Mouse (Mus musculus): ENCODE results near the gene Olfr248.
A peak's percentile ranks its signal among the peaks of the same experiment; 100 is the strongest.
"Not testable (repeated sequence)": the region's sequence is repeated elsewhere in the genome, so short reads cannot be mapped to it uniquely, and the experiment has no call there.

Olfr248 gene

GRCm38 (mm10) chr1:174390746-174391145 lies at the start of gene Olfr248:
Olfr248 (plus strand) TSS chr1:174391046.
- no peak for DNase-seq

- not testable (repeated sequence) for DNase-seq
These were observed 37.2 kb upstream of the Olfr248 start for GRCm38 (mm10) chr1:174353636-174354035.

- DNase-seq = no peak
These were observed 36.2 kb upstream of the Olfr248 start for GRCm38 (mm10) chr1:174354640-174355039.

DNA sequence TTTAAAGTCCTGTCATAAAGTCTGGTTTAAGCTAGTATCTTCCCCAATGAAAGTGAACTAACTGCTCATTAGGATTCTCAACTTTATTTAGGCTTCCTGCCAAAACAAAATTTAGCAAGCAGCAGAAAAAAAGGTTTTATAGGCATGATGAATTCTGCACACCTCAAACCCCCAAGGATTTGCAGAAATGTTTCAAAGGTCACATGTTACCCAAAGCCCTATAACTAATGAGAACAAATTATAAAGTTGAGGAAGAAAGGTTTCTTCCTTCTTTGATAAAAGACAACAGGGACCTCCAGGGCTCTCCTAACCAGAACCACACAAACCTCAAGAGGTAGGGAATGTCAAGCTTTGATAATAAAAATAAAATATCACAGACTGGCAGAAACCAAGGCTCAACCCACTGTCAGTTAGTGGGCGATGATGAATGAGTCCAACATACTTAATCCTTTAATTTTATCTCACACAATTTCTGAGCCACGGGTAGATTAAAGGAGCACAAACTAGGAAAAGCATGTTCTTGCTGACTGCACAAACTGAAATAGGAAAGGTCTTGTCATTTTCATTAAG lies 25.9 kb upstream of the Olfr248 start, which contains the start of gene Olfr417:
Gene Olfr417 (plus strand): TSS at position 241 of the 570 bp plus-strand sequence.
- no peak for DNase-seq

DNA sequence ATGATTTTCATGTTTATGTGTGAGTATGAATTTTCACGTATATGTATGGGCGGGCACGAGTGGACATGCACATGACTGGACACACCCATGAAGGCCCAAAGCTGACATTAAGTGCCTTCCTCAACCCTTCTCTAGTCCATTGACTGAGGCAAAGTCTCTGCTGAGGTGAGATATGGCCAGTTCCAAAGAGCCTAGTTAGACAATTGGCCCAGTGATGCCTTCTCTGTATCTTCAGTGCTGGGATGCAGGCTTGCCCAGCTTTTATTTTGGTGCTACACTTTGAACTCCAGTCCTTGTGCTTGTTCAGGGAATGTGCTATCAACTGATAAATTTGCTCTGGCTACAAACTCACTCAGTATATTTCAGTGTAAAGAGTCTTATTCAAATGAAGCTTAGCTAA lies 17.0 kb upstream of the Olfr248 start:
- no peak for DNase-seq

DNA sequence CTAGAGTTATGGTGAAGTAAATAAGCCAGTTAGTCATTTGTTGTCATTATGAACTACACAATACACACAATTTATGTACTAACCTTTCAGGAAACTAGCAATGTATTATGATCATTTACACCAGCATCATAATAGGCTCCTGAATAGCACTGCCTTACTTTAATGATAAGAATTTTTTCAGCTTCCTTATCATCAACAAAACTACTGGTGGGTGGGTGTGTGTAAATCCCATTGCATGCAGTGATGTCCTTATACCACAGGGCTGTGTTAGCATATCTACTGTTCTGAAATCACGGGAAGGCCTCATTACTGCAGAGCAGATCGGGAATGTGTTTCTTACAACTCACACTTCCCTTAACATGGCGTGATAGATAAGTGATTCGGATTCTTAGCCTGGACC lies 32.1 kb downstream of the Olfr248 start:
- DNase-seq = no peak

- no peak for DNase-seq
These were observed 32.9 kb downstream of the Olfr248 start, which contains the start of gene Olfr414 for GRCm38 (mm10) chr1:174423764-174424163. Olfr414 (plus strand) TSS chr1:174424064.

DNA sequence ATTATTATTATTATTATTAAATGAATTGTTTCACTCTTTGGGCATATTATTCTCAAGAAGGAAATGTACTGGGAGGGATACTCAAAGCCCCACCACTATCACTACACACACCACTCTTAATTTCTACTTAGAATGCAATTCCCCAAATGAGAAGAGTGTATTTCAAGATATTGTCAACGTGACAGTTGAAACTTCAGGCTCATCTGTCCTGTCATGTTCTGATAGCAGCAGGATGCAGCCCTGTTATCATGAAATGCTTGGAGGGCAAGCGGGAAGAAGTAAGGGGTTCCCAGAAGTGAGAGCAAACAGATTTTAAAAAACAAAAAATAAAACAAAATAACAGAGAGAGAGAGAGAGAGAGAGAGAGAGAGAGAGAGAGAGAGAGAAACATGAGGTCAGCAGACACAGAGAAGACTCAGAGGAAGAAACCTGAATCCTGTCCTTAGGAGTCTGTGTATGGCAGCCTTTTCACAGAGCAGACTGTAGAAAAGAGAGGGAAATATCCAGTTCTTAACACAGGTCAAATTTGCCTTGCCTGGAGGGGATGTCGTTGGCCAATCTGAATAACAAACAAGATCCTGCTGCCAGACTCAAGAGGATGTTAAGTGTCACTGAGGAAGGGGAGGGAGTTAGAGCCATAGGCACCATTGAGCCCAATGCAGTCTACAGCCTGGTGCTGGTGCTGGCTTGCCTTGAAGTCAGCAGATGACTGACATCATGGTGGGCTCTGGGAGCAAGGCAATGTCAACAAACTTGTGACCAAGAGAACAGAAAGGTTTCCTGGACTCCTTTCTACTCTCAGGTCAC lies 35.5 kb downstream of the Olfr248 start:
- peak; percentile 21 for DNase-seq

GRCm38 (mm10) chr1:174427402-174427801 lies 36.6 kb downstream of the Olfr248 start:
- no peak for DNase-seq

GRCm38 (mm10) chr1:174428407-174428806 lies 37.6 kb downstream of the Olfr248 start:
- DNase-seq = no peak

DNA sequence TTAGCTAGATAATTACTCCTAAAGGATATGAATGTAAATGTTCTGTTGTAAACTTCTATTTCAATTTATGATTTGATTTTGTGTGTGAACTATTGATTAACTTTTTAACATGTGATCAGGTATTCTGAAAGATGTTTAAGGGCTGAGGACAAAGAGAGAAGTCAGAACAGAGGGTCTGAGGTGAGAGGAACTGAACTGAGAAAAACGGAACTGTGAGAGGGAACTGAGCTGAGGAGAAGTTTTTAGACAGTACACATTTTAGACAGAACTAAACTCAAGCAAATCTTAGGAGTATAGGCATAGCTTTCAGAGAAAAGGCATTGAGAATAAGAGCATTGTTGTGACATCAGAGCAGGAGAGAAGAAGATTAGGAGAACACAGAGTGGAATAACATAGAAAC lies 43.3 kb downstream of the Olfr248 start:
- no peak for DNase-seq
